Comparison of ENCODE assay signal across 8 mouse cellular contexts in genomic region chr6:136672467-136672866, GRCm38 (mm10). TPM values are rescaled to one million over a fixed set of nuclear protein-coding genes. Genes with fewer than 3 reads are reported as not detected.
A peak's percentile ranks its signal among the peaks of the same experiment; 100 is the strongest.
DNase-seq lines count a peak whose midpoint lies in the region; ATAC-seq and TF ChIP-seq lines count a peak whose summit lies in the region.
"Had no signal": no experiment of that assay in that cellular context is flagged by ENCODE, and none has a peak within 500 bp of the region (broad histone marks: within the 10 kb centered on the region; RNA-seq: fewer than 3 reads in every experiment).

No protein-coding gene starts in this region.

- H3K27me3 ChIP-seq in lung, embryonic 14.5 days (ENCODE audit: insufficient read depth, low read length), result no peaks in the 10 kb centered on the region
- H3K27me3 ChIP-seq: liver, embryonic 15.5 days had no signal

- peak overlapping the region; percentile 69 for H3K27ac ChIP-seq in lung, embryonic 14.5 days (ENCODE audit: low read depth)
- H3K27ac ChIP-seq: liver, embryonic 15.5 days had no signal

- ATAC-seq in lung, embryonic 14.5 days (ENCODE audit: insufficient read depth), result peak; percentile 95

- H3K4me2 ChIP-seq in lung, embryonic 14.5 days, result peak overlapping the region; percentile 12; the same call in 1 of the 2 replicates
- H3K4me2 ChIP-seq: liver, embryonic 15.5 days had no signal

- H3K36me3 ChIP-seq in lung, embryonic 14.5 days (ENCODE audit: insufficient read depth), result no peaks in the 10 kb centered on the region
- H3K36me3 ChIP-seq: liver, embryonic 15.5 days had no signal

- no peak overlapping the region for H3K9ac ChIP-seq in lung, embryonic 14.5 days
- H3K9ac ChIP-seq: liver, embryonic 15.5 days had no signal

- 29% methylated on average over 7 of the region's 7 CpGs for WGBS in lung, embryonic 14.5 days

- peak; percentile 21 for DNase-seq in urinary bladder, postnatal 25 days (ENCODE audit: low spot score)
- no peak for DNase-seq in urinary bladder, postnatal 10 days (ENCODE audit: low spot score)
- DNase-seq in frontal cortex, postnatal 14 days (ENCODE audit: low spot score in 2 of 2), result peak; percentile 41 to 56
- DNase-seq in heart, postnatal 4 days, result peak; percentile 79
- DNase-seq in lung, embryonic 14.5 days, result peak; percentile 91
- DNase-seq in yolk sac, embryonic 10.5 days (ENCODE audit: low spot score), result peak; percentile 73
- DNase-seq in thymus, postnatal 25 days, result no peak

- no peaks in the 10 kb centered on the region for H3K9me3 ChIP-seq in lung, embryonic 14.5 days (ENCODE audit: low read depth, low read length)
- H3K9me3 ChIP-seq: liver, embryonic 15.5 days had no signal

- H3K4me1 ChIP-seq in lung, embryonic 14.5 days (ENCODE audit: insufficient read depth), result peaks cover 7% of the 10 kb centered on the region
- H3K4me1 ChIP-seq: liver, embryonic 15.5 days had no signal

- H3K4me3 ChIP-seq in lung, embryonic 14.5 days (ENCODE audit: low read depth, low read length), result no peak overlapping the region
- H3K4me3 ChIP-seq: liver, embryonic 15.5 days had no signal

- TF ChIP-seq CTCF in lung, embryonic 14.5 days (IDR thresholded peaks at IDR 0.05; ENCODE audit: low read depth), result peak; percentile 26; the same call in 1 of the 2 replicates

RNA-seq across cellular contexts. Expression of gene Plbd1, which starts 10.7 kb away (rescaled TPM):
- 10 to 100 TPM; 20.7 to 23.6 TPM for total RNA-seq in heart, postnatal 4 days (2021)
- polyA plus RNA-seq in lung, embryonic 14.5 days (2014; fragmentation: Nextera tagmentation; extraction: Ambion mirVana), result 2.9 and 4.3 TPM in 2 replicates

Comparison
In these comparisons a context has a peak if more than half of its experiments do, and no peak if none do; other contexts are left out.
1. DNase-seq: peak in urinary bladder, postnatal 25 days (single experiment), frontal cortex, postnatal 14 days (2 of 2), heart, postnatal 4 days (single experiment), lung, embryonic 14.5 days (single experiment) and yolk sac, embryonic 10.5 days (single experiment); none in urinary bladder, postnatal 10 days (single experiment) and thymus, postnatal 25 days (single experiment).